Mouse (Mus musculus) R1 (cell line): ENCODE measurements around the gene Podxl2.
A peak's percentile ranks its signal among the peaks of the same experiment; 100 is the strongest.

Experiments
- DNase-seq: peaks from one replicate; pipeline ENCODE4 v3.0.0-alpha.2; 2018; ENCODE audit warnings: low read depth, low spot score

The Podxl2 gene

DNA sequence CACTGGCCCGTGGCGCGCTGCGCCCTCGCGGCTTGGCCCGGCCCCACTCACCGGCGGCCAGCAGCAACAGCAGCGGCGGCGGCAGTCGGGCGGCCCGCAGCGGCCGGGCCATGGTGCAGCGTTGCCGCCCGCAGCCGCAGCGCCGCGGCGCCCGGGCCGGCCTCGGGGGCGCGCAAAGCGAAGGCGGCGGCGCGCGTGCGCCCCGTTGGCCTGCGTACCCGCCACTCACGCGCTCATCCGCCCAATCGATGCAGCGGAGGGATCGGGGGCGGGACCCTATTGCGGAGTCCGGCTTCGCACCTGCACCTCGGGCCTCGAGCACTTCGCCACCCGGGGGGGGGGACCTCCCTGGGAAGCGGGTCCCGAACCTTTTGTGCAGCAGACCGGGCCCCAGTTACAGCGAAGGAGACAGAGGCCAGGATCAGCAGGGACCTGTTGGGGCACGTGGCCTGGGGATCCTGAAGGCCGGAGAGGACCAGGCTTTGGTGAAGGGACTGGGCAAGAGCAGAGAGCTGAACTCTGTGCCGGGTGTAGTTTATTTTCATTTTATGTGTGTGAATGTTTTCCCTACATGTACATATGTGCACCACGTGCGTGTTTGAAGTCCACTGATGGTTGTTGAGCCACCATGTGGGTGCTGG, at the start of gene Podxl2:
TSS of gene Podxl2 (minus strand) at position 177 of the 641 bp plus-strand sequence.
- DNase-seq = peak; percentile 74

GRCm38 (mm10) chr6:88918802-88919201, 44.0 kb upstream of the Podxl2 start:
- no peak for DNase-seq

DNA sequence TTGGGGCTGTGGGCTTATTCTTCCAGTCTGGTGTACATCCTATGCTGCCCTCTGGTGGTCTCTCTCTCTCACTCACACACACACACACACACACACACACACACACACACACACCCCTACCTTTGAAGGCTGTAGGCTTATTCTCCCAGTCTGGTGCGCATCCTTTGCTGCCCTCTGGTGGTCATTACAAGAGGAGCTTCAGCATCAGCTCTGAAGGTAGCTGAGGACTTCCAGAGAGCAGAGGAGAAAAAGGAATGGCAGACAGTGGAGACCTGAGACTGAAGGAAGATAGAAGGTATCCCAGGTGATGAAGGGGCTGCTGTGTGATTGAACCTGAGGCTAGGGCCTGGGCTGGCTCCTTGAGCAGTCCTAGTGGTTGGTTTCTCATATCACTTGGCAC, 41.3 kb upstream of the Podxl2 start:
- DNase-seq = peak; percentile 80

- no peak for DNase-seq
These were observed 40.7 kb upstream of the Podxl2 start for GRCm38 (mm10) chr6:88915510-88915909.

GRCm38 (mm10) chr6:88914799-88915198, 40.0 kb upstream of the Podxl2 start:
- no peak for DNase-seq

- DNase-seq = no peak
These were observed 38.6 kb upstream of the Podxl2 start for GRCm38 (mm10) chr6:88913440-88913839.

DNA sequence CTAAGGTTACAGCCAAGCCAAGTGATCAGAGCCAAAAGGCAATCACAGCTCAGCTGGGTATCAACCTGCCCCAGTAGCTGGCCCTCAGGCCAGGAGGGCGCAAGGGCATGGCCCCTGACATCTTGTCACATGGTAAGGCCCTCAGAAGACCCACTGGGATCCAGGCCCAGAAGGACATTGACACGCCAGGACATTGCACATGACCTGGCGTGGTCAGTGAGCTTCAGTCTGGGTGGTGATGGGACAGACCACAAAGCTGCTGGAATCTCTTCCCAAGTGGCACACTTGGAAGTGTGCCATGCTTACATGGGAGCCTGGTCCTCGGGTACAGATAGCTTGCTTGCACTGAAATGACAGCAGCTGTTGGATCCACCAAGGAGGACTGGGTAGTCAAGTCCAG, 38.2 kb upstream of the Podxl2 start:
- DNase-seq = no peak

DNA sequence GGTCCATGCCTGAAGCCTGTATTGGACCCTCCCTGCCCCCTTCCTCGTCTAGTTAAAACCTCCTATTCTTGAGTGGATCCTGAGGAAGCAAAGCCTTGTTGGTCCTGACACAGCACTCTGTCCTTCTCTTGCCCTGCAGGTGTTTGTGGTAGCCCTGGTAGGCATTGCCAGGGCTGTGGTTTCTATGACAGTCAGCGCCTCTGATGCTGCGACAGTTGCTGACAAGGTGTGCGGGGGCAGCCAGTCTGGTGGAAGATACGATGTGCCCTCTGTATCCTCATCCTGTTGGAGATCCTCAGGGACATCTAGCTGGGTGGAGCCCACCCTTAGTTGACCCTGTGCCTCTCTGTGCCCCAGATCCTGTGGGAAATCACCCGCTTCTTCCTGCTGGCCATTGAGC, 34.3 kb upstream of the Podxl2 start:
- DNase-seq = no peak

- peak; percentile 89 for DNase-seq
These were observed 31.7 kb upstream of the Podxl2 start for GRCm38 (mm10) chr6:88906369-88907108.

DNA sequence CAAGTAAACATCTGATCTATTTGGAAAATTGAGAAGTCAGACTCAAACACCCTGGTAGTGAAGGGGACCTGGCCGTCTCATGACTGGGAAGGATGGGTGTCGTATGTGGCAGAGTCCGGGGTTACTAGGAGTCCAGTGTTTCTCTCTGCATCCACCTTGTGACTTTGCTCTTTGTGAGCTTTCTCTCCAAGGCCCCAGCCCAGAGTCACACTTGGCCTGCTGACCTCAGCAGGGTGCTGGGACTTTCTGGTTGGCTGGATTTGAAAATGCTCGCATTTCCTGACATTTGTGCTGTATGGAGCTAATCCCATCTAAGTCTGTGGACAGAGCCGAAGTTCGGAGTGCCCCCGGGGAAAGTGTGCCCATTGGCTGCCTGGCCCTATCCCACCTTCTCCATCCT, 30.2 kb upstream of the Podxl2 start:
- DNase-seq = no peak

DNA sequence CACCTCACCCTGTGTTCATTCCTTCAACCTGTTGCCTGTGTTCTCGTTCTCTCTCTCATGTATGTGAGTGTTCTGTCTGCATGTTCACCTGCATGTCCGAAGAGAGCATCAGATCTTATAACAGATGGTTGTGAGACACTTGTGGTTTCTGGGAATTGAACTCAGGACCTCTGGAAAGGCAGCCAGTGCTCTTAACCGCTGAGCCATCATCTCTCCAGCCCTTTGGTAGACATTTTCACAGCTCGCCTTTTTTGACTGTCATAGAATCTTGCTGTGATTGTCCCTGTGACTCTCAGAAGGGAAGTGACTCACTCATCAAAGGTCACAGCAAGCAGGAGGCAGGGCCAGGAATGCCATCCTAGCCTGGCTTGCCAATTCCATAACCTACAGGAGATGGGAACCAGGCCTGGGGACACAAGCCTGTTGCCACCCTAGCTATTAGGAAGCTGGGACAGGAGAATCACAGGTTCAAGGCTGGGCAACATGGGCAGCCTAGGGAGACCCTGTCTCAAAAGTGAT, 29.7 kb upstream of the Podxl2 start:
- no peak for DNase-seq

DNA sequence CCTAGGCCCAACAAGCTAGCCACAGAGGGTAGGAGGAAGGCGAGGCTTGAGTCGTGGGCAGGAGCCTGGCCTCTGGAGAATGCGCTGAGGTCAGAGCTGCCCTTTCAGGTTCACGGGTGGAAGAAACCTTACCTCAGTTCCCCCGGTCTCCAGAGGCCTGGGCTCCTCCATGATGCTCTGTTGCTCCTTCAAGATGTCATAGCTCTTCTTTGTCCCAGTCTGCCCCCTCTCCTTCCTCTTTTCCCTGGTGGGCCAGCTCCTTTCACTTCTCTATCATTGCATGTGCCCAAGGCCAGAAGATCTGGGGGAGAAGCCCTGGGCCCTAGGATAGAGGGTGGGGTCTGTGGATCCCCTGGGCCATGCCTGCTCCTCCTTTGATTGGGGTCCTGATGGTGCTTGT, 28.9 kb upstream of the Podxl2 start:
- DNase-seq = no peak

GRCm38 (mm10) chr6:88901947-88902820, 27.3 kb upstream of the Podxl2 start, which contains the start of gene Tpra1:
Gene Tpra1, plus strand, starts transcription at chr6:88902251.
- peak; percentile 99 for DNase-seq

GRCm38 (mm10) chr6:88901471-88901870, 26.6 kb upstream of the Podxl2 start:
- DNase-seq = no peak

DNA sequence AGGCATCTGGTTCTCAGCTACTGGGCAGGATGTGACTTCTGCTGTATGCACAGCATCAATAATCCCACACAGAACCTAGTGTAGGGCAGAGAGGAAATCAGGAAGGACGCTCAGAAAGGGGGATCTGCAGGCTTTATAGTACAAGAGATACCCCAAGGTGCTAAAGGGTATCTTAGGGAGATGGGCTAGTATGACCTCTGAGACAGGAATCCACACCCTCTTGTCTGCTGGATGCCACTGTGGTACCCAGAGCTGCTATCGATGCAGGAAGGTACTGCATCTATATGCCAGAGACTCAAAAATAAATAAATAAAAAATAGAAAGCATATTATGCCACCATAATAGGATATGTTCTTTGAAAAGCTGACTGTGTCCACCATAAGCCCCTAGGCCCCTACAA, 24.8 kb upstream of the Podxl2 start:
- DNase-seq = no peak

DNA sequence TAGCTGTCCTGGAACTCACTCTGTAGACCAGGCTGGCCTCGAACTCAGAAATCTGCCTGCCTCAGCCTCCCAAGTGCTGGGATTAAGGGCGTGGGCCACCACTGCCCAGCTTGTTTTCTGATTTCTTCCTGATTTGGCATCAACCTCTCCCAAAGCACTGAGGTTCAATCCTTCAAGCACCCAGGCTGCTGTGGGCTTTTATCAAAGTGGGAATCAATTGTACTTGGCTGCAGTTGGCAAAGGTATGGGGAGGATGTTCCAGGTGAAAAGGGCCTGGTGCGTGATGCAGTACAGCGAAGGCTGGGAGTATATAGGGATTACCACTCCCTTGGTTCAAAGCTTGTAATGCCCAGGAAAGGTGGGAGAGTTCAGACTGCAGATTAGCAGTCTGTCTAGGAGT, 24.2 kb upstream of the Podxl2 start:
- no peak for DNase-seq

GRCm38 (mm10) chr6:88898534-88899048, 23.7 kb upstream of the Podxl2 start, which contains the start of gene Mcm2:
Gene Mcm2, minus strand, starts transcription at chr6:88898780.
- peak; percentile 97 for DNase-seq

- no peak for DNase-seq
These were observed 22.4 kb upstream of the Podxl2 start for GRCm38 (mm10) chr6:88897246-88897645.

DNA sequence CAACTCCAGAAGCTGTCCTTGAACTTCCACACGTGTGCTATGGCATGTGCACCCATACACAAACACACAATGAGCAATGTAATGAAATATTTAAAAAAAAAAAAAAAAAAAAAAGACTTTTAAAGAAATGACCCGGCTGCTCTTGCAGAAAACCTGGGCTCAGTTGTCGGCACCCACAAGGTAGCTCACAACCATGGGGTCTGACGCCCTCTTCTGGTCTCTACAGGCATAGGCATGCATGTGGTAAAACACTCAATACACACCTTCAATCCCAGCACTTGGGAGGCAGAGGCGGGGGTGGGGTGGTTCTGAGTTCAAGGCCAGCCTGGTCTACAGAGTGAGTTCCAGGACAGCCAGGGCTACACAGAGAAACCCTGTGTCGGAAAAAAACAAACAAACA, 21.1 kb upstream of the Podxl2 start:
- DNase-seq = peak; percentile 85

GRCm38 (mm10) chr6:88893559-88893958, 18.7 kb upstream of the Podxl2 start:
- peak; percentile 85 for DNase-seq

- no peak for DNase-seq
These were observed 16.0 kb upstream of the Podxl2 start for GRCm38 (mm10) chr6:88890832-88891231.
